Mouse (Mus musculus) spleen, adult 18-20 months (tissue): ENCODE measurements around the gene Glod4.
"Not testable (repeated sequence)": the region's sequence is repeated elsewhere in the genome, so short reads cannot be mapped to it uniquely, and the experiment has no call there.

Experiments
- DNase-seq, 2 experiments: peaks; one replicate each; pipeline ENCODE4 v3.0.0; 2022; ENCODE audit warnings: mixed read lengths in 2 of 2

Glod4 gene

GRCm38 (mm10) chr11:76256129-76256528, 12.6 kb upstream of the Glod4 start:
- no peak for DNase-seq

DNA sequence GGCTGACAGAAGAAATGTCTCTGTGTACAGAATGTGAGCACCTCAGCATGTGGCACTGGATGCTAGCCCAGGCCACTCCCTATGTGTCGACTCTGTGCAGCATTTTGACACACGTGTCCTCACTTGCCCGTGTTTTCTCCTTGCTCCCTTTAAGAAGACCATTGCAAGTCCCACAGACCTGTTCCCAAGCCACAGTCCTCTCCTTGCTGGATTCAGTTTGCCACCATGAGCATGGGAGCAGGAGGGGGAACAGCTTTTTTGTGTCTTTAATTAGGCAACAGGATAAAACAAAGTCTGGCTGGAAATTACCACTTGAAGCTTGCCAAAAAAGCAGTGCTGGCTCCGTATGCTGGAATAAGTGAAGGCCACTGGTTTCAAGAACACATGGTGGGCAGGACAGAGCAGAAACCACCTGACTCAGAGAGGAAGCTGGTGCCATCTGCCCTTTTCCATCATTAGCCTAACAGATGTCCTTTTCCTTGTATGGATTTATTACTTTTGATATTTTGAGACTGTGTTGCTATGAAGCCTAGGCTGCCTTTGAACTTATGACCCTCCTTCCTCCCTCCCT, 12.0 kb upstream of the Glod4 start:
- no peak for DNase-seq

- DNase-seq, result no peak
Measured at GRCm38 (mm10) chr11:76253918-76254264, 10.4 kb upstream of the Glod4 start.

DNA sequence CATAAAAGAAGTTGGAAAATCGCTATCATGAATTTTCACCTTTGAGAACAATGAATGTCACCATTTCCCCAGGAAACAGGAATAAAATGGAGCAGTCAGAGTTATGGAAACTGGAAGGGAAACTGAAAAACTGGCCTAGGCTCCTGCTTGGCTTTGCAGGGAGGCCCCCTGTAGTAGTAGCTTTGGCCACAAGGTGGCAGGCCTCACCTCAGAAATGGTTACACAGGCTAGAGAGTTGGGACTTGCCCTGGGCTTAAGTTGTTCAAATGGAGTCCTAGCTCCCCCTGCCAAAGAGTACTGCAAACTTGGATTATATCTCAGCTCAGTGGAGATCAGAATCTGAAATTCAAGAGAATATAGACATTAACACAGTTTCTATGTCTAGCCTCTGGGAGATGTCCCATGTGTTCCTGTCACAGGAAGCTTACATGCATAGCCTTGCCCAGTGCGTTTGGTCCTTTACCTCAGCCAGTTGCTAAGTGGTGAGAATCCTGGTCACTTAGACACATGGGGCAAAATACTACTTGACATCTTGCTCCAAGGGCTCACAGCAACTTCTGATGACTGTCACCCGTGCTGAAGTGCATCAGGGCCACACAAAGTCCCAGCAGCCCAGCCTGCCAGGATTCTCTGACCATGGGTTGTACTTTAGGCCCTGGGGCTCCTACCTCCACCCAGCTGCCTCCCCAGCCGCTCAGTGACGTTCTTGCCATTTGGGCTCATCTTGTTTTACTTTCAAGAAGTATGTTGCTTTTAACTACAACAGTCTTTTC, 9.8 kb upstream of the Glod4 start:
- DNase-seq, result peak; percentile 60 to 85

- DNase-seq, result no peak
Measured at GRCm38 (mm10) chr11:76252036-76252435, 8.5 kb upstream of the Glod4 start.

DNA sequence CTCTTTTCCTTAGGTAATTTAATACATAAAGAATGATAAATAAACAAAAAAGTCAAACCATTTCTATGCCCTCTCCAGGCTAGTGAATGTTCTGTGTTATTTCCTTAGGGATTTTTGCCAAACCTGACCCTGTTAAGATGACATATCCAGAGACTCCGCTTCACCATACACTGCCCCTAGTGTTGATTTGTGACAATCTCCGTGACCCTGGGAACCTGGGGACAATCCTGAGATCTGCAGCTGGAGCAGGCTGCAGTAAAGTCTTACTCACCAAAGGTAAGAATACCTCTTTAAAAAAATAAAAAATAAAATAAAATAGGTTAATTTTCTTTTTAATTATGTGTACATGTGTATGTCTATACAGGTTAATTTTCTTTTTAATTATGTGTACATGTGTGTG, 3.7 kb upstream of the Glod4 start:
- DNase-seq, result no peak

DNA sequence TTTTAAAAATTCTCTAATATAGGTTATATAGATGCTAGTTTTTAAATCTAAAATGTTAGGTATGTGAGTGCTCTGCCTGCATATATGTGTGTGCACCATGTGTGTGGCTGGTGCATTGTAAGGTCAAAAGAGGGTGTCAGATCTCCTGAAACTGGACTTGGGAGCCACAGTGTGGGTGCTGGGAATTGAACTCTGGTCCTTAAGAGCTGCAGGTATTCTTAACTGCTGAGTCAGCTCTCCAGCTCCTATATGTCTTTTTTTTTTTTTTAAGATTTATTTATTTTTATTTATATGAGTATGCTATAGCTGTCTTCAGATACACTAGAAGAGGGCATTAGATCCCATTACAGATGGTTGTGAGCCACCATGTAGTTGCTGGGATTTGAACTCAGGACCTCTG, 2.9 kb upstream of the Glod4 start:
- no peak for DNase-seq

DNA sequence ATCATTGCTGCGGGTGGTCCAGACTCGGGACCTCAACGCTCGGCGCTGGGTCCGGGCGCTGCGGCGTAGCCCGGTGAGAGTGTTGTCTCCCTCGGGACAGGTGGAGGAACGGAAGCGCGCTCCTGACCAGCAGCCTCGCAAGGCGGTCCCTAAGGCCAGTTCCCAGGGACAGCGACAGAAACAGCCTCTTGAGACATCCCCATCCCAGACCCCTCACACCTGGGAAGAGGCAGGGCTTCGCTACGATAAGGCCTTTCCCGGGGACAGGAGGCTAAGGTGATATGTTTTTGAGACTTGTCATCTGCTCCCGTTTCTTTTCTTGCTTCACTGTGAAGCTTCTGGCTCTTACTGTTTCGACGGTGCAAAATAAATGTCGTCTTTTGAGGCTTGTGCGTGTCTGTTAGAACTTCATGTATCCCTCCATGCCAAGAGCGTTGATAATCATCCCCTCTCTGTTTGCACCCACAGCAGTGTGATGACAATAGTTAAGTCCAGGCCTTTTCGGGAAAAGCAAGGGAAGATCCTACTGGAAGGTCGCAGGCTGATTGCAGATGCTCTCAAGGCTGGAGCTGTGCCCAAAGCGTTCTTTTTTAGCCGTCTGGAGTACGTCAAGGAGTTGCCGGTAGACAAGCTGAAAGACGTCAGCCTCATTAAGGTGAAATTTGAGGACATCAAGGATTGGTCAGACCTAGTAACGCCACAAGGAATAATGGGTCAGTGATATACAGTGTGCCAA, 454 bp upstream of the Glod4 start:
- no peak for DNase-seq

DNA sequence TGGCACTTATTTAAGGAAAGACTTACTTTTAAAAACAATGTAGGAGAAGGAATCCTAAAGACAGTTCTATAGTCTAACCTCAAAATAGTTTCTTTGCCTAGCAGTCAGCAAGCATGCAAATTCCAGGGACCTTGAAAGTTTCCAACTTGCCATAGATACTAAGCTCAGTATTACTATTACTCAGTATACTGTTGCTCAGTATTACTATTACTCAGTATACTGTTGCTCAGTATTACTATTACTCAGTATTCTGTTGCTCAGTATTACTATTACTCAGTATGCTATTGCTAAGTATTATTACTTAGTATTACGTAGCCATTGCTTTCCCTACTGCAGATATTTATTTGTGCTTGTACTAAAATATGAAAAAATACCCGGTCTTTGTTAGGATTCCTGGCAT, 3.8 kb downstream of the Glod4 start:
- no peak for DNase-seq

DNA sequence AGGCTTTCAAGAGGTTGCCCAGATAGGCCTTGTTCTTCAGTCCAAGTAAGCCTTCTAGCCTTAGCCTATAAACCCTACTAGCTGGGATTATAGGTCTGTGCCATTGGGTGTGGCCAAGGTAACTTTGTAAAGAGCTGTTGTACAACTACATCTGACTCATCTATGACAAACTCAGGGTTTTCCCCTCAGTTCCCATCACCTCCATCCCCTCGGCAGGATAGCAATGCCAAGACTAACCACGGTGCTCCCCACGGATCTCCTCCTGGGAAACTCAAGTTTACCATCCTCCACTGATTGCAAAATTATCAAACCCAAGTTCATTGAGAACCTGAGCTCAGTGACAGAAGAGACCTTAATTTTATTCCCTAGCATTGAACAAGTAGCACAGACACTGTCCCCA, 7.4 kb downstream of the Glod4 start:
- no peak for DNase-seq

DNA sequence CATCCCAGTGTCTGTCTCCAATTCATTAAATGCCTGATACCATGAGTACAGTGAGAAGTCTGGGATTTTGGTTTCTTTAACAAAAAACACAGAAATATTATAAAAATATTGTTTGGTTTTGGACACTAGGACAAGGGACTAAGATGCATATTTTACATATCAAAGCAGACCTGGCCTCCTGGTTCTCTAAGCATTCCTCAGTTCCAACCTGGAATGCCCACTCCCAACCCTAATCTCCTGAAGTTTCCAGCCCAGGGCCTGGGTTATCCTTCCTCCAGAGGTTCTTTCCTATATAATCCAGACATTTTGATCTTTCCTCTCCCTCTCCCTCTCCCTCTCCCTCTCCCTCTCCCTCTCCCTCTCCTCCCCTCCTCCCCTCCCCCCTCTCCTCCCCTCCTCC, 18.5 kb downstream of the Glod4 start:
- no peak for DNase-seq

- DNase-seq, result no peak
Measured at GRCm38 (mm10) chr11:76224631-76225030, 18.9 kb downstream of the Glod4 start.

DNA sequence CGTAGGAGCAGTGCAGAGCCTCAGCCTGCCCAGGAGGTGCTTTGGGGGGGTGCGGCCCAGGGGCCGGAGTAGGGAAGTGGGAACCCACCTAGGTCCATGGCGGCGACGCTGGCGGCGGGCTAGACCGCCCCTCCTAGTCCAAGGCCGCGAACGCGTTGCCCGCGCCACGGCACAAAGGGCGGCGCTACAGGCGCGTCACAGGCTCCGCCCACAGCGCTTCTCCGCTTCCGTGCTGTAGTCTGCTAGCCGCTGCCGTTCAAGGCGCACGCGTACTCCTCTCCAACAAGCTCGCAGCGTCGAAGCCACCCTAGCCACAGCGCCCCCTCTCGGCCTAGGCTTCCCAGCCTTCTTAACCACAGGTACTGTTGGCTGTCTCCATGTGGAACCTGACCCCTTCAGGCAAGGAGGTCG, 26.1 kb downstream of the Glod4 start, which contains the start of the genes Dbil5 and Gemin4:
TSS of gene Dbil5 (plus strand) at position 219 of the 411 bp plus-strand sequence.
TSS of gene Gemin4 (minus strand) at position 275 of the 411 bp plus-strand sequence.
- DNase-seq, result peak; percentile 94 to 97

DNA sequence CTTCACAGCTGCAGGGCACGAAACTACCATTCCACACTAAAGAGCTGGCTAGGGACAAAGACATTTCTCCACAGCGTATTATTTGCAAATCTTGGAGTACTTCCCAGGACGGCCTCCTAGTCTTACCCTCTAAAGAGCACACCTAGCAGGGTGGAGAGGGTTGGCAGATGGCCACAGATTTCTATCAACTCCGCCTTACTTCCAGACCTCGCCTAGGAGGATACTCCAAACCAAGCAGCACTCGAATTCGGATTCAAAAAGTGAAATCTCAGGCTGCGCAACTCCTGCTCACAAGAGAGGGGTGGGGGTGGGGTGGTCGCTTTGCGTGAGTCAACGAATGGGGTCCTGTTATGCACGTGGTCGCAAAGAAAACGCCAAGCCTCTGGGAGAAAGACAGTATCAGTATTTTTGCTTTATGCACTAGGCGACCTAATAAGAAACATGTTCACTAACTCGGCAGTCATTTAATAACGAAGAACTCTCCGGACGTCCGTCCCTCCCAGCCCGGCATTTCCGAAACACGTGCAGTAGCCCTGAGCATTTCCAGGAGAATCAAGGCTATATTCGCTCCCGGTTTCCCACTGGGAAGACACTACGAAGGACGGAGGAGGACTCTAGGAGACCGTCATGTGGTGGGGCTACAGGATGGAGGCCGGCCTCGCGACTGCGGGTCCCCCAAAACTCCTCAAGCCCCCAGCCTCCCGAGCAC, 26.7 kb downstream of the Glod4 start:
- DNase-seq, result peak in 1 of 2 experiments; percentile 6

DNA sequence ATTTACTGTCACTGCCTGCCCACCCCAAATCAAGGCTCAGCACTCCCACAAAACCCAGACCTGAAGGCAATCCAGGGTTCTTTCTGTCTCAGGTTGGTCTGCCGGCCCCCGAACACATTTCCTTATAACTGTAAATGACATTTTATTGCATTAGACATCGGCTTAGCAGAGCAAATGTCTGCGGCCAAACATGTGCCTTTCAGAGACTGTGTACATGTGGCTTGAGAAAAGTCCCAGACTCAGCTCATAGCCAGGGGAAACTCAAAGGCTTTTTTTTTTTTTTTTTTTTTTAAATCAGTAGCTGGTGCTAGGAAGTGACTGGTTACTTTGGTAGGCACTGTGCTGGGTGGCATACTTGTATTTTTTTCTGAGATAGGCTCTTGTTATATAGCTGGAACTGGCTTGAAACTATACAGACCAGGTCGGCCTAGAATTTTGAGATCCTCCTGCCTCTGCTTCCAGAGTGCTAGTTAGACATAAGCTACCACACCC, 27.4 kb downstream of the Glod4 start:
- no peak for DNase-seq

GRCm38 (mm10) chr11:76215011-76215410, 28.5 kb downstream of the Glod4 start:
- no peak for DNase-seq

GRCm38 (mm10) chr11:76213841-76214240, 29.7 kb downstream of the Glod4 start:
- no peak for DNase-seq

GRCm38 (mm10) chr11:76211595-76211994, 31.9 kb downstream of the Glod4 start:
- not testable (repeated sequence) for DNase-seq

GRCm38 (mm10) chr11:76210228-76210985, 33.1 kb downstream of the Glod4 start:
- no peak for DNase-seq

DNA sequence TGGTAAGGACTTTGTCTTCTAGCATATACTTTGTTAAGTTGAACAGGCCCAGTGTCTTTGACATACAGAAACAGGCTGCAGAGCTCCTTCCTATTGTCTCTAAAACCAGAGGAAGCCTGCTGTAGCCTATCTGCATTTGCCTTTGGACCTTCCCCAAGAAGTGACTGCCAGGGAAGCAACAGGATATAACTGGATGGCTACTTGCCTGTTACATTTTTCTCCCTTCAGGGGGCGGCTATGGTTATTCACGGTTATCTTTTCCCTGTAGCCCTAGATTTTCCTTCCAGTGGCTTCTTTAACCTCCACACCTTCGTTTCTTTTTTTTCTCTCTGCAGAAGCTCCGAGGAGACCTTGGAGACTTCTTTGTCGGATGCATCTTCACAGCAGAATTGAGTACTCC, 36.7 kb downstream of the Glod4 start:
- DNase-seq, result no peak

- DNase-seq, result peak; percentile 55 to 73
Measured at GRCm38 (mm10) chr11:76201761-76202674, 41.5 kb downstream of the Glod4 start.
